Mouse (Mus musculus) bone marrow, adult 2 months (tissue): ENCODE measurements at regions not wholly inside any gene's neighbourhood (a gene's known extent, or its start where the extent isn't known, plus 50 kb on each side); places are given as distances from the start of the nearest gene placed in this dataset.
"Not testable (repeated sequence)": the region's sequence is repeated elsewhere in the genome, so short reads cannot be mapped to it uniquely, and the experiment has no call there.

Source experiments
- CTCF ChIP-seq: fragments of 200-500 bp; IDR thresholded peaks from 2 replicates; pipeline ENCODE4 v1.5.1; 2011; ENCODE audit warnings: low read length, control low read depth; ENCODE audit not compliant: control insufficient read depth, insufficient read depth
- POLR2A ChIP-seq: fragments of 200-500 bp; IDR thresholded peaks from 2 replicates; pipeline ENCODE4 v1.6.1; 2011; ENCODE audit warnings: low read depth, mild to moderate bottlenecking, control low read depth, low read length, borderline replicate concordance; ENCODE audit not compliant: control insufficient read depth

- TF ChIP-seq POLR2A, CTCF: not testable (repeated sequence)
Observed at GRCm38 (mm10) chr14:52752159-52752558, 256.6 kb upstream of the Olfr1507 start.
